Mouse (Mus musculus) ES-Bruce4 (cell line): ENCODE data around the gene Cpeb4. TPM values are rescaled to one million over a fixed set of nuclear protein-coding genes. Genes with fewer than 3 reads are reported as not detected.
"Not testable (repeated sequence)": the region's sequence is repeated elsewhere in the genome, so short reads cannot be mapped to it uniquely, and the experiment has no call there.

Source experiments
- H3K27ac ChIP-seq: 2 replicates; pipeline ENCODE4 v1.5.1; 2012; ENCODE audit warnings: low read length, inconsistent platforms; ENCODE audit not compliant: insufficient read depth
- H3K27me3 ChIP-seq: 2 replicates; pipeline ENCODE4 v1.6.1; 2012; ENCODE audit warnings: mild to moderate bottlenecking, low read length, inconsistent platforms; ENCODE audit not compliant: control insufficient read depth, poor library complexity, insufficient read depth, severe bottlenecking
- H3K36me3 ChIP-seq: 2 replicates; pipeline ENCODE4 v1.6.1; 2012; ENCODE audit warnings: inconsistent platforms, mild to moderate bottlenecking, low read length, moderate library complexity; ENCODE audit not compliant: control insufficient read depth, poor library complexity, insufficient read depth, severe bottlenecking
- H3K4me1 ChIP-seq: one replicate; pipeline ENCODE4 v1.8.1; 2011; ENCODE audit warnings: low read length; ENCODE audit not compliant: control insufficient read depth, insufficient read depth
- H3K4me3 ChIP-seq: 2 replicates; pipeline ENCODE4 v1.5.1; 2011; ENCODE audit warnings: low read depth, mild to moderate bottlenecking, low read length
- H3K9ac ChIP-seq: 2 replicates; pipeline ENCODE4 v1.6.1; 2012; ENCODE audit warnings: low read depth, mild to moderate bottlenecking, inconsistent platforms; ENCODE audit not compliant: poor library complexity, severe bottlenecking
- H3K9me3 ChIP-seq: replicated peaks from 2 replicates; pipeline ENCODE4 v1.6.1; 2012; ENCODE audit warnings: mild to moderate bottlenecking, low read length, inconsistent platforms; ENCODE audit not compliant: control insufficient read depth, poor library complexity, insufficient read depth, severe bottlenecking
- CTCF ChIP-seq: IDR thresholded peaks from one replicate; pipeline ENCODE4 v1.8.1; 2011; ENCODE audit warnings: low read depth, low read length
- EP300 ChIP-seq: IDR thresholded peaks from 2 replicates; pipeline ENCODE4 v1.6.1; 2011; ENCODE audit warnings: low read depth, low read length; ENCODE audit not compliant: insufficient read depth
- POLR2A ChIP-seq: IDR thresholded peaks from one replicate; pipeline ENCODE4 v1.8.1; 2011; ENCODE audit warnings: low read length; ENCODE audit not compliant: insufficient read depth
- polyA plus RNA-seq: library from polyadenylated mRNA; stranded (reverse); fragments of >200 nt; gene quantifications from 2 replicates; pipeline ENCODE4 v1.2.4, GENCODE M21; 2011; ENCODE audit warnings: low read depth; ENCODE audit not compliant: missing spikeins, insufficient read depth, insufficient read length

Cpeb4 gene
- polyA plus RNA-seq, 1 experiment: 12.0 TPM

GRCm38 (mm10) chr11:31843834-31844188 is 28.2 kb upstream of the Cpeb4 start:
- TF ChIP-seq POLR2A (no peak), EP300 (no peak), CTCF (no peak)
- no peaks in the 10 kb centered on the region for H3K4me1 ChIP-seq
- H3K27me3 ChIP-seq: no peaks in the 10 kb centered on the region
- H3K36me3 ChIP-seq: no peaks in the 10 kb centered on the region
- H3K9me3 ChIP-seq: no peaks in the 10 kb centered on the region
- no peak overlapping the region for H3K27ac ChIP-seq
- no peak overlapping the region for H3K9ac ChIP-seq
- H3K4me3 ChIP-seq: no peak overlapping the region

- not testable (repeated sequence) for H3K4me1 ChIP-seq, H3K27me3 ChIP-seq, H3K9ac ChIP-seq, H3K27ac ChIP-seq, H3K36me3 ChIP-seq, H3K4me3 ChIP-seq, H3K9me3 ChIP-seq
These were observed 26.9 kb upstream of the Cpeb4 start for GRCm38 (mm10) chr11:31845111-31845510.

- no peaks in the 10 kb centered on the region for H3K27me3 ChIP-seq
- H3K4me3 ChIP-seq: no peak overlapping the region
- H3K36me3 ChIP-seq: no peaks in the 10 kb centered on the region
- TF ChIP-seq EP300 (no peak), POLR2A (no peak), CTCF (no peak)
- no peak overlapping the region for H3K27ac ChIP-seq
- H3K9ac ChIP-seq: no peak overlapping the region
- H3K9me3 ChIP-seq: no peaks in the 10 kb centered on the region
- no peaks in the 10 kb centered on the region for H3K4me1 ChIP-seq
These were observed 25.1 kb upstream of the Cpeb4 start for GRCm38 (mm10) chr11:31846771-31847468.

GRCm38 (mm10) chr11:31847469-31847805 is 24.6 kb upstream of the Cpeb4 start:
- Histone ChIP-seq H3K27me3 (no peaks in the 10 kb centered on the region), H3K36me3 (no peaks in the 10 kb centered on the region), H3K9me3 (no peaks in the 10 kb centered on the region), H3K4me3 (no peak overlapping the region), H3K4me1 (no peaks in the 10 kb centered on the region), H3K27ac (no peak overlapping the region), H3K9ac (no peak overlapping the region)
- TF ChIP-seq CTCF: no peak
- TF ChIP-seq POLR2A: no peak
- no peak for TF ChIP-seq EP300

GRCm38 (mm10) chr11:31848725-31849124 is 23.3 kb upstream of the Cpeb4 start:
- no peaks in the 10 kb centered on the region for H3K4me1 ChIP-seq
- no peaks in the 10 kb centered on the region for H3K9me3 ChIP-seq
- no peak overlapping the region for H3K9ac ChIP-seq
- no peaks in the 10 kb centered on the region for H3K27me3 ChIP-seq
- TF ChIP-seq POLR2A (no peak), CTCF (no peak), EP300 (no peak)
- no peak overlapping the region for H3K27ac ChIP-seq
- H3K4me3 ChIP-seq: no peak overlapping the region
- no peaks in the 10 kb centered on the region for H3K36me3 ChIP-seq

GRCm38 (mm10) chr11:31850156-31850775 is 21.7 kb upstream of the Cpeb4 start:
- Histone ChIP-seq H3K27me3 (no peaks in the 10 kb centered on the region), H3K36me3 (no peaks in the 10 kb centered on the region), H3K27ac (no peak overlapping the region), H3K9ac (no peak overlapping the region), H3K4me3 (no peak overlapping the region), H3K4me1 (no peaks in the 10 kb centered on the region), H3K9me3 (no peaks in the 10 kb centered on the region)
- TF ChIP-seq POLR2A (no peak), CTCF (no peak), EP300 (no peak)
